Mouse (Mus musculus): ENCODE measurements at regions not wholly inside any gene's neighbourhood (a gene's known extent, or its start where the extent isn't known, plus 50 kb on each side); places are given as distances from the start of the nearest gene placed in this dataset.

GRCm38 (mm10) chr6:66255378-66255777 is 279.8 kb upstream of the Mad2l1 start:
- peak in 1 of 2 experiments; percentile 5 for DNase-seq

GRCm38 (mm10) chr6:66263429-66263828 is 271.8 kb upstream of the Mad2l1 start:
- DNase-seq = no peak

GRCm38 (mm10) chr6:66263918-66264317 is 271.3 kb upstream of the Mad2l1 start:
- no peak for DNase-seq

GRCm38 (mm10) chr6:66268427-66268826 is 266.8 kb upstream of the Mad2l1 start:
- no peak for DNase-seq

- peak; percentile 55 to 73 for DNase-seq
Measured at GRCm38 (mm10) chr6:66271414-66272206, 263.6 kb upstream of the Mad2l1 start.

- DNase-seq = no peak
Measured at GRCm38 (mm10) chr6:66272216-66272615, 263.0 kb upstream of the Mad2l1 start.

GRCm38 (mm10) chr6:66274737-66275136 is 260.5 kb upstream of the Mad2l1 start:
- DNase-seq = no peak

GRCm38 (mm10) chr6:66280701-66281100 is 254.5 kb upstream of the Mad2l1 start:
- no peak for DNase-seq

GRCm38 (mm10) chr6:66282566-66283115 is 252.5 kb upstream of the Mad2l1 start:
- no peak for DNase-seq

GRCm38 (mm10) chr6:66283521-66283920 is 251.7 kb upstream of the Mad2l1 start:
- DNase-seq = no peak

GRCm38 (mm10) chr6:66287607-66288006 is 247.6 kb upstream of the Mad2l1 start:
- DNase-seq = no peak

GRCm38 (mm10) chr6:66289196-66289595 is 246.0 kb upstream of the Mad2l1 start:
- DNase-seq = no peak

- no peak for DNase-seq
Measured at GRCm38 (mm10) chr6:66291576-66291975, 243.6 kb upstream of the Mad2l1 start.

GRCm38 (mm10) chr6:66298056-66298455 is 237.1 kb upstream of the Mad2l1 start:
- no peak for DNase-seq

- DNase-seq = no peak
Measured at GRCm38 (mm10) chr6:66300189-66300588, 235.0 kb upstream of the Mad2l1 start.

GRCm38 (mm10) chr6:66344848-66345247 is 190.3 kb upstream of the Mad2l1 start:
- no peak for DNase-seq

- DNase-seq = no peak
Measured at GRCm38 (mm10) chr6:66347356-66347755, 187.8 kb upstream of the Mad2l1 start.

GRCm38 (mm10) chr6:66361130-66361529 is 174.1 kb upstream of the Mad2l1 start:
- DNase-seq = no peak

GRCm38 (mm10) chr6:66367263-66367662 is 167.9 kb upstream of the Mad2l1 start:
- peak; percentile 3 to 12 for DNase-seq

- no peak for DNase-seq
Measured at GRCm38 (mm10) chr6:66381279-66381934, 153.8 kb upstream of the Mad2l1 start.

GRCm38 (mm10) chr6:66382347-66383010 is 152.7 kb upstream of the Mad2l1 start:
- DNase-seq = no peak

- DNase-seq = no peak
Measured at GRCm38 (mm10) chr6:66395147-66395546, 140.0 kb upstream of the Mad2l1 start.

GRCm38 (mm10) chr6:66397411-66397810 is 137.8 kb upstream of the Mad2l1 start:
- DNase-seq = no peak

Data from lung, adult 18-20 months (tissue).